Mouse (Mus musculus) kidney, embryonic 15.5 days (tissue): ENCODE measurements around the gene Sgsh. TPM values are rescaled to one million over a fixed set of nuclear protein-coding genes. Genes with fewer than 3 reads are reported as not detected.

Experiments
- ATAC-seq: fragments of 200-750 bp; cut with Nextera tagmentation; replicated peaks from 2 replicates; pipeline ENCODE4 v1.8.0; 2017; ENCODE audit warnings: moderate TSS enrichment; ENCODE audit not compliant: low FRiP score
- H3K27ac ChIP-seq: fragments of 300-500 bp; sonication (generic); 2 replicates; pipeline ENCODE4 v1.5.1; 2015; ENCODE audit warnings: mild to moderate bottlenecking, inconsistent platforms
- H3K27me3 ChIP-seq: fragments of 300-500 bp; sonication (generic); 2 replicates; pipeline ENCODE4 v1.6.1; 2015; ENCODE audit warnings: inconsistent platforms
- H3K36me3 ChIP-seq: fragments of 300-500 bp; sonication (generic); 2 replicates; pipeline ENCODE4 v1.6.1; 2015; ENCODE audit warnings: inconsistent platforms
- H3K4me1 ChIP-seq: fragments of 300-500 bp; sonication (generic); 2 replicates; pipeline ENCODE4 v1.6.1; 2015; ENCODE audit warnings: inconsistent platforms
- H3K4me2 ChIP-seq: fragments of 300-500 bp; sonication (generic); 2 replicates; pipeline ENCODE4 v1.6.1; 2015; ENCODE audit warnings: moderate library complexity, mild to moderate bottlenecking, inconsistent platforms
- H3K4me3 ChIP-seq: fragments of 300-500 bp; sonication (generic); replicated peaks from 2 replicates; pipeline ENCODE4 v1.5.1; 2015; ENCODE audit warnings: mild to moderate bottlenecking, inconsistent platforms
- H3K9ac ChIP-seq: fragments of 300-500 bp; sonication (generic); 2 replicates; pipeline ENCODE4 v1.6.1; 2015; ENCODE audit warnings: mild to moderate bottlenecking, inconsistent platforms
- H3K9me3 ChIP-seq: fragments of 300-500 bp; sonication (generic); replicated peaks from 2 replicates; pipeline ENCODE4 v1.6.1; 2016; ENCODE audit warnings: inconsistent platforms
- WGBS: fragments of 180-500 bp; shearing (Covaris S2); methylation state at CpG from one replicate; pipeline ENCODE4 v1.1.7; 2015; ENCODE audit warnings: mixed read lengths; 5-methylcytosine and 5-hydroxymethylcytosine counted together
- polyA plus RNA-seq: library from polyadenylated mRNA; unstranded; fragments of >200 nt; fragmentation: Nextera tagmentation; extraction: Ambion mirVana; gene quantifications from 2 replicates; pipeline ENCODE4 v1.2.1, GENCODE M21; 2015

Gene Sgsh
- polyA plus RNA-seq, 1 experiment from 2014 or later, result 6.6 TPM

DNA sequence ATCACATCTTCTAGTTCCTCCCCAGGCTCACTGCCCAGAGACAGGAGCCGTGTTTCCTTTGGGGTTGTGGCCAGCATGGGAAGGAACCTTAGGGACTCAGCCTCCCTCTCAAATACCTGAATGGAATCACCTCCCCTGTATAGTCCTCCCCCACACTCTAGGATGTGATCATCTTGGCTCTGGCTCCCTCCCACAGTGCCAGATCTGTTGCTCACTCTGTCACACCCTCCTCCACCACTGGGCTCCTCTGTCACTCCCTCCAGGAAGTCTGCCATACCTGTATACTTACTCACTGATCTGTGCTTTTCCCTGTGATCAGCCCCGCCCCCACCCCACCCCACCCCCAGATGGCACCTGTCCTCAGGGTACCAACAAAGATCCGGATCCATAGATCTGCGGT, 24.7 kb downstream of the Sgsh start:
- no peaks in the 10 kb centered on the region for H3K36me3 ChIP-seq
- ATAC-seq, result no peak
- H3K9me3 ChIP-seq, result no peaks in the 10 kb centered on the region
- no peaks in the 10 kb centered on the region for H3K27me3 ChIP-seq
- no peak overlapping the region for H3K27ac ChIP-seq
- no peaks in the 10 kb centered on the region for H3K4me1 ChIP-seq
- H3K9ac ChIP-seq, result no peak overlapping the region
- H3K4me3 ChIP-seq, result no peak overlapping the region
- H3K4me2 ChIP-seq, result no peak overlapping the region
- WGBS, result 58% methylated on average over 4 of the region's 4 CpGs

DNA sequence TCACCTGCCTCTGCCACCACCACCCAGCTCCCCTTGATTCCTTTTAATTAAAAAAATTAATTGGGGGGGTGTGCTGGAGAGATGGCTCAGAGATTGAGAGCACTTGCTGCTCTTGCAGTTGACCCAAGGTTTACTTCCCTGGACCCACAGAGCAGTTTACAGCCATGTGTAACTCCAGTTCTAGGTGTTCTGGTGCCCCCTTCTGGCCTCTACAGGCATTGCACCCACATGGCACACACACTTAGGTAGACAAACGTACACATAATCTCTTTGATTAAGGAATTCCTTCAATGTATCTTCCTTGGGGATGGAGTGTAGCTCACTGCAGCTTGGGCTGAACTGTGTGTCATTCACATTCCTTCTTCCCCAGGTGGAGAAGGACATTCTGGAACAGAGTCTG, 30.3 kb downstream of the Sgsh start:
- no peak for ATAC-seq
- H3K9ac ChIP-seq, result no peak overlapping the region
- WGBS, result 87% methylated on average over 1 of the region's 1 CpGs

DNA sequence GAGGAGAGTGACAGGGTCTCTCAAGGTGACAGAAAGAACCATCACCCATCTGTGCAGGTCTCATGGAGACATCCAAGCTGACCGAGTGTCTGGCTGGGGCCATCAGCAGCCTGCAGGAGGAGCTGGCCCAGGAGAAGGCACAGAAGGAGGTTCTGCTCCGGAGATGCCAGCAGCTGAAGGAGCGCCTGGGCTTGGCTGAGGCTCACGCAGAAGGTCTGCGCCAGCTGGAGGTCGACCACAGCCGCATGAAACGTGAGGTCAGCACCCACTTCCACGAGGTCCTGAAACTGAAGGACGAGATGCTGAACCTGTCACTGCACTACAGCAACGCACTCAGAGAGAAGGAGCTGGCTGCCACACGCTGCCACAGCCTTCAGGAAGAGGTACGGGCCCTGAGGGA, 32.8 kb downstream of the Sgsh start:
- ATAC-seq, result no peak
- H3K4me1 ChIP-seq, result no peaks in the 10 kb centered on the region
- no peaks in the 10 kb centered on the region for H3K36me3 ChIP-seq
- no peak overlapping the region for H3K27ac ChIP-seq
- H3K9ac ChIP-seq, result no peak overlapping the region
- H3K4me2 ChIP-seq, result no peak overlapping the region
- peaks cover 11% of the 10 kb centered on the region; the same call in 1 of the 2 replicates for H3K27me3 ChIP-seq
- no peak overlapping the region for H3K4me3 ChIP-seq
- 79% methylated on average over 13 of the region's 13 CpGs for WGBS
- 0 out of 2 replicates have a peak, but pooled peaks cover 3% of the 10 kb centered on the region for H3K9me3 ChIP-seq

More for the DNA sequence above, 30.3 kb downstream of the Sgsh start:
- no peak overlapping the region for H3K4me3 ChIP-seq
- H3K36me3 ChIP-seq, result no peaks in the 10 kb centered on the region
- H3K9me3 ChIP-seq, result 0 out of 2 replicates have a peak, but pooled peaks cover 3% of the 10 kb centered on the region
- no peaks in the 10 kb centered on the region for H3K4me1 ChIP-seq
- no peak overlapping the region for H3K27ac ChIP-seq
- H3K27me3 ChIP-seq, result peaks cover 11% of the 10 kb centered on the region; the same call in 1 of the 2 replicates
- no peak overlapping the region for H3K4me2 ChIP-seq

DNA sequence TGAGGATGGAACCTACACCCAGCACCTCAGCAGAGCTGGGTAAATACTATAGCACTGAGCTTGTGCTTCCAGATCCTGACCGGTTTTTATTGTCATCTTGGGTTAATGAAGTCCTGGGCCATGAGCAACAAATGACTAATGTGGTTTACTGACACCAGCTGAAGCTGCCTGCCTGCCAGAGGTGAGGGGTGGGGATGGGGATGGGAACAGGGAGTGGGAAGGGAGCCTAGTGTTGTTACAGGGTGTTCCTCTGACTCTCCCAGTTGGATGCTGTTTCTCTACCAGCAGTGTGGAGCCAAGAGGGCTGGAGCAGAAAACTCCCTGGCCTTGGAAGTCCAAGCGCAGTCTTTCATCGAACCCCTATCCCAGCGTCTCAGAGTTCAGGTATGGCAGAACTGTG, 38.6 kb downstream of the Sgsh start:
- no peaks in the 10 kb centered on the region for H3K4me1 ChIP-seq
- H3K4me3 ChIP-seq, result no peak overlapping the region
- H3K9ac ChIP-seq, result no peak overlapping the region
- peaks cover 2% of the 10 kb centered on the region; the same call in 1 of the 2 replicates for H3K27me3 ChIP-seq
- 79% methylated on average over 4 of the region's 4 CpGs for WGBS
- H3K27ac ChIP-seq, result no peak overlapping the region
- no peak overlapping the region for H3K4me2 ChIP-seq
- ATAC-seq, result no peak
- no peaks in the 10 kb centered on the region for H3K9me3 ChIP-seq
- no peaks in the 10 kb centered on the region for H3K36me3 ChIP-seq

DNA sequence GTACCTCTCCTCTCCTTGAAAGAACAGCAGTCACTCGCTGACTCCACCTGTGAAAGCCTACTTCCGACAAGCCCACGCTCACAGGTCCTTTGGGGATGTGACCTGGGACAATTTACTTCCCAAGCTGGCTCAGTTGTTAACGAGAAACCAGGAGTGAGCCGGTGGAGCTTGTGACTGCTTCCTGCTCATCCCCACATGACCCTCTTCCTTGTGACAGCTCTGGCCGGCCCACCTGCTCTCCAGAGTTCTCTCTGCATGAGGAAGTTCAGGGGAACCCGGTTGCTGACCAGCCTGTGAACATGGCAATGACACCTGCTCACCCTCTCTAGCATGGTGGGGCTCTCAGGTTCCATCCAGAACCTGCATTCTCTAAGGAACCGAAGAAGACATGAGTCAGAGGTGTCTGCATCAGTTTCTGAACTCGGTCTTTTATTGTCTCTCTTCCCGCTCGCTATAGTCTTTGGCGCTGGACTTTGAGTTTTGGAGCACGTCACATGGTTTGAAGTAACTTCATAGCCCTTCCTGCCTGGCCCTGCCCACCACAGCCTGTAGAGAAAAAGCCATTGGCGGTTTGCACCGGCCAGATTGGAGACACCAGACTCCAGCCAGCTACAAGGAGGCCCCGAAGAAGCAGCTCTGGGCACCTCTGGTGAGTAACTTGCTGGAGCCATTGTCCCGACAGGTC, 40.9 kb downstream of the Sgsh start:
- Histone ChIP-seq H3K4me3 (no peak overlapping the region), H3K9me3 (no peaks in the 10 kb centered on the region), H3K27ac (no peak overlapping the region), H3K36me3 (no peaks in the 10 kb centered on the region), H3K27me3 (peaks cover 16% of the 10 kb centered on the region; the same call in 1 of the 2 replicates), H3K9ac (no peak overlapping the region), H3K4me2 (no peak overlapping the region), H3K4me1 (no peaks in the 10 kb centered on the region; the same call in 1 of the 2 replicates)
- 68% methylated on average over 17 of the region's 17 CpGs for WGBS
- ATAC-seq, result no peak

DNA sequence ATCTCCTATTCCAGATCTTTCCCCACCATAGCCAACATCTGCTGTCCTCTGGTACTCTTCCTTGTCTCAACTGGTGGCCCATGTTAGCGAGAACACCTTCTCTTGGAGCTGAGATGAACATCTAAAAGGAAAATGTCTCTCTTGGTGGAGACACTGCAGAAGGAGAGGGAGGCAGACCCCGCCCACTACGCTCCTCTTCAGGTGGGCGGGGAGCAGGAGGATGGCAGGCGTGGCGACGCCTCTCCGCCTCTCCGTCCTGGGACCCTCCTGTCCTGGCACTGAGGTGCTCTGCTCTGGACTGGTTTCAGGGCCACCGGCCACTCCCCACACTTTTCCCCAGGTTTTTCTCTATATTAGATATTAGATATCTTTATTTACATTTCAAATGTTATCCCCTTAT, 44.7 kb downstream of the Sgsh start:
- Histone ChIP-seq H3K9ac (no peak overlapping the region), H3K9me3 (no peaks in the 10 kb centered on the region), H3K4me2 (no peak overlapping the region), H3K27ac (no peak overlapping the region), H3K4me1 (peaks cover 6% of the 10 kb centered on the region), H3K36me3 (no peaks in the 10 kb centered on the region), H3K4me3 (no peak overlapping the region), H3K27me3 (peaks cover 16% of the 10 kb centered on the region; the same call in 1 of the 2 replicates)
- 15% methylated on average over 10 of the region's 10 CpGs for WGBS
- ATAC-seq, result no peak

DNA sequence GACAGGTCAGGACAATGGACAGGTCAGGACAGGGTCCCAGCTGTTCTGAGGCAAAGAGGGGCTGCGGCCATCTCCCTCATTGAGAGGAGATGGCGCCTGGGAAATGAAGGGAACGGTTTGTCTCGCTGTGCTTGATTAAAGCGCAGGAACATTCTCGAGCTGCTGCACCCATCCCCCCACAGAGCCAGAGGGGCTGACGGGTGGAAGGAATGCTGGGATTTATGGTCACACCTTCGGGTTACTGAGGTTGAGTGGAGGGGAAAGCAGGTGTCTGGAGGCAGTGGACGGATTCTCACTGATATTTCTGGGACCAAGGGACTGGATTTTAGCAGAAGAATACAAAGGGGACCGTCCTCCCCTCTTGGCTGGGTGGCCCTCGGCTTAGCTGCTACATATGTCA, 47.4 kb downstream of the Sgsh start:
- H3K27me3 ChIP-seq, result peaks cover 22% of the 10 kb centered on the region; the same call in 1 of the 2 replicates
- no peak overlapping the region for H3K9ac ChIP-seq
- H3K4me2 ChIP-seq, result no peak overlapping the region
- ATAC-seq, result no peak
- no peak overlapping the region for H3K4me3 ChIP-seq
- no peak overlapping the region for H3K27ac ChIP-seq
- H3K36me3 ChIP-seq, result no peaks in the 10 kb centered on the region
- H3K4me1 ChIP-seq, result peaks cover 11% of the 10 kb centered on the region
- no peaks in the 10 kb centered on the region for H3K9me3 ChIP-seq
- WGBS, result 24% methylated on average over 11 of the region's 11 CpGs

DNA sequence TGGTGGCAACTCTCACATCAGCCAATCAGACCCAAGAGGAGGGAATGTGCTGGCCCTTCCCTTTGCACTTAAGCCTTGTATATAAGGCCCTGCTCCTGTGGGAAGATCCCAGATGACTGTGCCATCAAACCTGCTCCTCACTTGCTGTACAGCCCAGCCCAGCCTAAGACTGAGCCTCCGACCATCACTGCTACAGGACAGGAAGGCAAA, 47.8 kb downstream of the Sgsh start, which contains the start of gene Card14:
Gene Card14, plus strand, starts transcription at position 111 of the 210 bp plus-strand sequence.
- 50% methylated on average over 1 of the region's 1 CpGs for WGBS
- no peaks in the 10 kb centered on the region for H3K9me3 ChIP-seq
- H3K36me3 ChIP-seq, result no peaks in the 10 kb centered on the region
- H3K4me3 ChIP-seq, result no peak within 1 kb of the TSS
- H3K27ac ChIP-seq, result no peak within 1 kb of the TSS
- no peak within 1 kb of the TSS for H3K4me2 ChIP-seq
- peaks cover 11% of the 10 kb centered on the region for H3K4me1 ChIP-seq
- no peak for ATAC-seq
- H3K9ac ChIP-seq, result no peak within 1 kb of the TSS
- H3K27me3 ChIP-seq, result peaks cover 22% of the 10 kb centered on the region; the same call in 1 of the 2 replicates

DNA sequence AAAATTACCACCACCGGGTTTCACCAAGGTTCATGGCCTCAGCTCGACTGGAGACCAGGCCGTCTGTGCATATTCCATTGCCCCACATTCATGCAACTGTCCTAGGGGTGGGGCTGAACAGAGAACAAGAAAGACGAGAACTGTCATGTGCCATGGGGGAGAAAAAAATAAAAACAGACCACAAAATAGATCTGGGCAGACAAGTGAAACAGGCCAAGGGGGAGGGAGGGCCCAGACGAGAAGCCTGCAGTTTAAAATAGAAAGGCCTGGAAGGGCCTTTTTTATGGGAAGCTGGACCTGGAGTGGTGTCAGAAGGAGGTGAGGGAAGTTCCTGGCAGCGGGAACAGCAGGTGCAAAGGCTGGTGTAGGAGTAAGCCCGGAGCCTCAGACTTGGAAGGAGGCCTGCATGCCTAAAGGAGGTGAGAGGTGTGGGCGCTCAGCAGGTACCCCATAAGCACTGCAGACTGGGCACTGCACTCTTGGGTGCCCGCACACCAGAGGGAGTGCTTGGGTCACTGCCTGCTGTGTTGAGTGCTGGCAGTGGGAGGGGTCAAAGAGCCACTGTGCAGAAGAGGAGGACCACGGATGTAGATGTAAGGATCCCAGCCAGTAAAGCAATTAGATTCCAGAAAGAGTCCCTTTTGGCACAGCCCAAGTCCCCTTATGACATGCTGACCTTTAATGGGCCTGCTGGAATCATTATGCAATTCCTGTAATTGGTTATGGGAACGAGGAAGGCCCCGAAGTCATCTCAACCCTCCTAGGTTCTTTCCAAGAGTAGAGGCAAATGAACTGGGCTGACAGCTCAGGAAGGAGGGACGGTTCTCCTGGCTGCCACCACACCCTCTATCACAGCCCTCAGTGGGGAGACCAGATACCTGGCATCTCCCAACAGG, 48.3 kb downstream of the Sgsh start:
- H3K9ac ChIP-seq, result no peak overlapping the region
- H3K4me2 ChIP-seq, result no peak overlapping the region
- H3K27me3 ChIP-seq, result peaks cover 20% of the 10 kb centered on the region; the same call in 1 of the 2 replicates
- no peaks in the 10 kb centered on the region for H3K9me3 ChIP-seq
- H3K36me3 ChIP-seq, result no peaks in the 10 kb centered on the region
- H3K4me1 ChIP-seq, result peaks cover 11% of the 10 kb centered on the region
- WGBS, result 63% methylated on average over 13 of the region's 13 CpGs
- no peak overlapping the region for H3K4me3 ChIP-seq
- no peak overlapping the region for H3K27ac ChIP-seq
- ATAC-seq, result no peak

DNA sequence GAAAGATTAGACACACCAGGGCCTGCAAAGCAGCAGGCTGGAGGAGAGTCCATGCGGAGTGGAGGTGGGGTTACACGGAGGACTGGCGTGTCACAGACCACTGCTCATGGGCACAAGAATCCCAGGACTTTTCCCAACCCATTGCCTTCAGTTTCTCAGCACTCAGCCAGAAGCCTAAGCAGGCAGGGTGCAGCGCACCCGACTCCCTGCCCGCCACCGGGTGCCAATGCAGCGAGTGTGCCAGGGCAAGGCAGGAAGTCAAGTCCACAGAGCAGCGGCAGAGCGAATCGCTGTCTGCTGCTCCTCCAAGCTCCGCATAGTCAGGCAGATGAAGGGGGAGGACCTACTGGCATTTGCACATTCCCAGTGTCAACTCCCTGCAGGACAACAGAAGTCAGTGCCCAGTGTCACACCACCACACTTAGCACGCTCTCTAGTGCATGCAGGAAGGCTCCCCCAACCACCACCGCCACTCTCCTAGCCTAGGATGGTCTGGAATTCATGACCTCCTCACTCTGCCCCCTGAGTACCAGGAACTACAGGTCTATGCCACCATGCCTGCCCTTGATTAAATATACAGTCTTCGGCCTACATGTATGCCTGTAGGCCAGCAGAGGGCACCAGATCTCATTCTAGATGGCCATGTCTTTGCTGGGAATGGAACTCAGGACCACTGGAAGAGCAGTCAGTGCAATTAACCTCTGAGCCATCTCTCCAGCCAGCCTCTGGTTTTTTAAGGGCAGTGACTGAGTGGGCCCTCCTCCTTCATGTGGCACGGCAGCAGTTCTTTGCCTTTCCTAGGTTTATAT, 50.2 kb downstream of the Sgsh start:
- Histone ChIP-seq H3K27ac (no peak overlapping the region), H3K4me1 (peaks cover 19% of the 10 kb centered on the region), H3K27me3 (peaks cover 10% of the 10 kb centered on the region; the same call in 1 of the 2 replicates), H3K4me3 (no peak overlapping the region), H3K9ac (no peak overlapping the region), H3K9me3 (no peaks in the 10 kb centered on the region), H3K4me2 (no peak overlapping the region), H3K36me3 (no peaks in the 10 kb centered on the region)
- 34% methylated on average over 16 of the region's 16 CpGs for WGBS
- no peak for ATAC-seq

DNA sequence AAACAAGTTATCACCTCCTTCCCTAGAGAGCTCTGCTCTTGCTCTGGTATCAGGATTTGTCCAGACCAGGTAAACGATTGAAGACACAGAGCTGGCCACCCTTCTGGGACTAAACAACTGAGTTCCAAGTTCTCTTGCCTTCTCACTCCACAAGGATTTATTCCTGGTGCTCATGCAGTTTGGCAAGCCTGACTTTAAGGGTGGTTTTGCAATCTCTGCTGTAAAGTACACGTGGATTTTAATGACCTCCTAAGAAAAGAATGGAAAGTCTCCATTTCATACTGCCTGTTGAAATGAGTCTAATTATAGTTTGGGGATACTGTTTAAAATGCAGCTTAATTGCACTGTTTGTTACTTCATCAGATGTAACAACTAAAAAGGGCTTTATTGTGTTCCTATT, 54.4 kb downstream of the Sgsh start:
- Histone ChIP-seq H3K4me2 (peak overlapping the region; percentile 93), H3K36me3 (peaks cover 23% of the 10 kb centered on the region), H3K9ac (peak overlapping the region; percentile 98; the same call in 1 of the 2 replicates), H3K9me3 (no peaks in the 10 kb centered on the region), H3K27me3 (0 out of 2 replicates have a peak, but pooled peaks cover 6% of the 10 kb centered on the region), H3K4me1 (peaks cover 25% of the 10 kb centered on the region), H3K4me3 (0 out of 2 replicates have a peak overlapping the region, but pooled peaks have one; percentile 99), H3K27ac (no peak overlapping the region)
- 30% methylated on average over 2 of the region's 2 CpGs for WGBS
- no peak for ATAC-seq
